Mouse (Mus musculus): Measurements from ENCODE around the gene Thsd4. TPM values are rescaled to one million over a fixed set of nuclear protein-coding genes. Genes with fewer than 3 reads are reported as not detected.

Thsd4 gene
- polyA plus RNA-seq, 1 experiment = 0.65 TPM

- peaks cover 7% of the 10 kb centered on the region for H3K27me3 ChIP-seq (replicated peaks)
- H3K4me1 ChIP-seq = no peaks in the 10 kb centered on the region
- no peak overlapping the region for H3K4me3 ChIP-seq (replicated peaks)
- no peak for TF ChIP-seq FLI1 (IDR thresholded peaks at IDR 0.05; ENCODE audit: low read length)
- TF ChIP-seq GATA1 (IDR thresholded peaks at IDR 0.05; ENCODE audit: borderline replicate concordance, low read length) = no peak
- no peaks in the 10 kb centered on the region for H3K9me3 ChIP-seq
- no peaks in the 10 kb centered on the region for H3K36me3 ChIP-seq (replicated peaks; ENCODE audit: low read length)
Measured at GRCm38 (mm10) chr9:60400001-60400400, 121.8 kb downstream of the Thsd4 start.

- Histone ChIP-seq H3K27me3 (replicated peaks) (peaks cover 6% of the 10 kb centered on the region), H3K9me3 (no peaks in the 10 kb centered on the region), H3K4me1 (no peaks in the 10 kb centered on the region), H3K36me3 (replicated peaks; ENCODE audit: low read length) (no peaks in the 10 kb centered on the region), H3K4me3 (replicated peaks) (no peak overlapping the region)
- TF ChIP-seq FLI1 (IDR thresholded peaks at IDR 0.05; ENCODE audit: low read length) (no peak), GATA1 (IDR thresholded peaks at IDR 0.05; ENCODE audit: borderline replicate concordance, low read length) (no peak)
Measured at GRCm38 (mm10) chr9:60398073-60398472, 123.8 kb downstream of the Thsd4 start.

- Histone ChIP-seq H3K9me3 (no peaks in the 10 kb centered on the region), H3K27me3 (replicated peaks) (peaks cover 4% of the 10 kb centered on the region), H3K4me3 (replicated peaks) (no peak overlapping the region), H3K4me1 (no peaks in the 10 kb centered on the region), H3K36me3 (replicated peaks; ENCODE audit: low read length) (no peaks in the 10 kb centered on the region)
- TF ChIP-seq FLI1 (IDR thresholded peaks at IDR 0.05; ENCODE audit: low read length) (no peak), GATA1 (IDR thresholded peaks at IDR 0.05; ENCODE audit: borderline replicate concordance, low read length) (no peak)
Measured at GRCm38 (mm10) chr9:60396096-60396495, 125.8 kb downstream of the Thsd4 start.

- no peaks in the 10 kb centered on the region for H3K9me3 ChIP-seq
- no peaks in the 10 kb centered on the region for H3K36me3 ChIP-seq (replicated peaks; ENCODE audit: low read length)
- peaks cover under 1% of the 10 kb centered on the region for H3K27me3 ChIP-seq (replicated peaks)
- no peak overlapping the region for H3K4me3 ChIP-seq (replicated peaks)
- TF ChIP-seq GATA1 (IDR thresholded peaks at IDR 0.05; ENCODE audit: borderline replicate concordance, low read length) (no peak), FLI1 (IDR thresholded peaks at IDR 0.05; ENCODE audit: low read length) (no peak)
- no peaks in the 10 kb centered on the region for H3K4me1 ChIP-seq
Measured at GRCm38 (mm10) chr9:60392916-60393315, 128.9 kb downstream of the Thsd4 start.

- Histone ChIP-seq H3K9me3 (no peaks in the 10 kb centered on the region), H3K4me3 (replicated peaks) (no peak overlapping the region), H3K36me3 (replicated peaks; ENCODE audit: low read length) (no peaks in the 10 kb centered on the region), H3K27me3 (replicated peaks) (peaks cover 11% of the 10 kb centered on the region), H3K4me1 (no peaks in the 10 kb centered on the region)
- no peak for TF ChIP-seq FLI1 (IDR thresholded peaks at IDR 0.05; ENCODE audit: low read length)
- TF ChIP-seq GATA1 (IDR thresholded peaks at IDR 0.05; ENCODE audit: borderline replicate concordance, low read length) = no peak
Measured at GRCm38 (mm10) chr9:60384751-60385150, 137.1 kb downstream of the Thsd4 start.

- Histone ChIP-seq H3K4me3 (replicated peaks) (no peak overlapping the region), H3K4me1 (no peaks in the 10 kb centered on the region), H3K9me3 (no peaks in the 10 kb centered on the region), H3K36me3 (replicated peaks; ENCODE audit: low read length) (no peaks in the 10 kb centered on the region), H3K27me3 (replicated peaks) (peaks cover 11% of the 10 kb centered on the region)
- TF ChIP-seq FLI1 (IDR thresholded peaks at IDR 0.05; ENCODE audit: low read length) (no peak), GATA1 (IDR thresholded peaks at IDR 0.05; ENCODE audit: borderline replicate concordance, low read length) (no peak)
Measured at GRCm38 (mm10) chr9:60382941-60383340, 138.9 kb downstream of the Thsd4 start.

GRCm38 (mm10) chr9:60382526-60382925 is 139.3 kb downstream of the Thsd4 start:
- no peak for TF ChIP-seq FLI1 (IDR thresholded peaks at IDR 0.05; ENCODE audit: low read length)
- TF ChIP-seq GATA1 (IDR thresholded peaks at IDR 0.05; ENCODE audit: borderline replicate concordance, low read length) = no peak
- Histone ChIP-seq H3K4me1 (no peaks in the 10 kb centered on the region), H3K9me3 (no peaks in the 10 kb centered on the region), H3K27me3 (replicated peaks) (peaks cover 11% of the 10 kb centered on the region), H3K36me3 (replicated peaks; ENCODE audit: low read length) (no peaks in the 10 kb centered on the region), H3K4me3 (replicated peaks) (no peak overlapping the region)

GRCm38 (mm10) chr9:60381010-60381409 is 140.8 kb downstream of the Thsd4 start:
- Histone ChIP-seq H3K4me3 (replicated peaks) (no peak overlapping the region), H3K4me1 (no peaks in the 10 kb centered on the region), H3K9me3 (no peaks in the 10 kb centered on the region), H3K36me3 (replicated peaks; ENCODE audit: low read length) (no peaks in the 10 kb centered on the region), H3K27me3 (replicated peaks) (peaks cover 10% of the 10 kb centered on the region)
- TF ChIP-seq GATA1 (IDR thresholded peaks at IDR 0.05; ENCODE audit: borderline replicate concordance, low read length) = no peak
- TF ChIP-seq FLI1 (IDR thresholded peaks at IDR 0.05; ENCODE audit: low read length) = no peak

- Histone ChIP-seq H3K27me3 (replicated peaks) (peaks cover 10% of the 10 kb centered on the region), H3K4me1 (no peaks in the 10 kb centered on the region), H3K36me3 (replicated peaks; ENCODE audit: low read length) (no peaks in the 10 kb centered on the region), H3K9me3 (no peaks in the 10 kb centered on the region), H3K4me3 (replicated peaks) (no peak overlapping the region)
- TF ChIP-seq GATA1 (IDR thresholded peaks at IDR 0.05; ENCODE audit: borderline replicate concordance, low read length) = no peak
- TF ChIP-seq FLI1 (IDR thresholded peaks at IDR 0.05; ENCODE audit: low read length) = no peak
Measured at GRCm38 (mm10) chr9:60380550-60380949, 141.3 kb downstream of the Thsd4 start.

GRCm38 (mm10) chr9:60378235-60378634 is 143.6 kb downstream of the Thsd4 start:
- H3K27me3 ChIP-seq (replicated peaks) = peaks cover 8% of the 10 kb centered on the region
- TF ChIP-seq FLI1 (IDR thresholded peaks at IDR 0.05; ENCODE audit: low read length) (no peak), GATA1 (IDR thresholded peaks at IDR 0.05; ENCODE audit: borderline replicate concordance, low read length) (no peak)
- no peaks in the 10 kb centered on the region for H3K9me3 ChIP-seq
- no peaks in the 10 kb centered on the region for H3K4me1 ChIP-seq
- no peak overlapping the region for H3K4me3 ChIP-seq (replicated peaks)
- H3K36me3 ChIP-seq (replicated peaks; ENCODE audit: low read length) = no peaks in the 10 kb centered on the region
